Mouse (Mus musculus): ENCODE measurements at regions not wholly inside any gene's neighbourhood (a gene's known extent, or its start where the extent isn't known, plus 50 kb on each side); places are given as distances from the start of the nearest gene placed in this dataset.

GRCm38 (mm10) chr6:41121641-41122040 is 86.3 kb upstream of the 2210010C04Rik start:
- no peak for DNase-seq

GRCm38 (mm10) chr6:41119176-41119575 is 83.9 kb upstream of the 2210010C04Rik start:
- DNase-seq, result no peak

GRCm38 (mm10) chr6:41118201-41118976 is 83.1 kb upstream of the 2210010C04Rik start:
- peak; percentile 68 for DNase-seq

- no peak for DNase-seq
Measured at GRCm38 (mm10) chr6:41113943-41114342, 78.6 kb upstream of the 2210010C04Rik start.

- peak; percentile 33 for DNase-seq
Measured at GRCm38 (mm10) chr6:41112861-41113610, 77.7 kb upstream of the 2210010C04Rik start.

GRCm38 (mm10) chr6:41111829-41112228 is 76.5 kb upstream of the 2210010C04Rik start:
- DNase-seq, result no peak

- no peak for DNase-seq
Measured at GRCm38 (mm10) chr6:41108897-41109296, 73.6 kb upstream of the 2210010C04Rik start.

GRCm38 (mm10) chr6:41103689-41104400 is 68.5 kb upstream of the 2210010C04Rik start:
- DNase-seq, result no peak

GRCm38 (mm10) chr6:41101997-41102396 is 66.7 kb upstream of the 2210010C04Rik start:
- DNase-seq, result no peak

GRCm38 (mm10) chr6:41100258-41100657 is 64.9 kb upstream of the 2210010C04Rik start:
- no peak for DNase-seq

- peak; percentile 55 for DNase-seq
Measured at GRCm38 (mm10) chr6:41091177-41091829, 56.0 kb upstream of the 2210010C04Rik start.
